Mouse (Mus musculus) hindbrain, embryonic 14.5 days (tissue): ENCODE data around the gene Kpnb1. TPM values are rescaled to one million over a fixed set of nuclear protein-coding genes. Genes with fewer than 3 reads are reported as not detected.
A peak's percentile ranks its signal among the peaks of the same experiment; 100 is the strongest.

Experiments
- ATAC-seq: fragments of 200-750 bp; cut with Nextera tagmentation; 2 replicates; pipeline ENCODE4 v1.8.0; 2017; ENCODE audit warnings: moderate number of reproducible peaks, mild to moderate bottlenecking, moderate TSS enrichment, moderate library complexity; ENCODE audit not compliant: low FRiP score
- DNase-seq: peaks from one replicate; pipeline ENCODE4 v3.0.0-alpha.2; 2015; ENCODE audit warnings: low spot score
- H3K27ac ChIP-seq: fragments of 300-500 bp; sonication (generic); 2 replicates; pipeline ENCODE4 v1.5.1; 2014; ENCODE audit warnings: mild to moderate bottlenecking, moderate library complexity
- H3K27me3 ChIP-seq: fragments of 300-500 bp; sonication (generic); 2 replicates; pipeline ENCODE4 v1.6.1; 2014; ENCODE audit warnings: mild to moderate bottlenecking, low read length, mixed read lengths; ENCODE audit not compliant: control insufficient read depth, insufficient read depth
- H3K36me3 ChIP-seq: fragments of 300-500 bp; sonication (generic); replicated peaks from 2 replicates; pipeline ENCODE4 v1.6.1; 2014; ENCODE audit not compliant: control insufficient read depth, insufficient read depth
- H3K4me1 ChIP-seq: fragments of 300-500 bp; sonication (generic); replicated peaks from 2 replicates; pipeline ENCODE4 v1.6.1; 2014; ENCODE audit warnings: antibody characterized with exemption, low read length, mixed read lengths; ENCODE audit not compliant: control insufficient read depth, insufficient read depth
- H3K4me2 ChIP-seq: fragments of 300-500 bp; sonication (generic); replicated peaks from 2 replicates; pipeline ENCODE4 v1.6.1; 2014; ENCODE audit warnings: mild to moderate bottlenecking, moderate library complexity
- H3K4me3 ChIP-seq: fragments of 300-500 bp; sonication (generic); replicated peaks from 2 replicates; pipeline ENCODE4 v1.5.1; 2014; ENCODE audit warnings: mild to moderate bottlenecking, low read length
- H3K9ac ChIP-seq: fragments of 300-500 bp; sonication (generic); 2 replicates; pipeline ENCODE4 v1.6.1; 2014
- H3K9me3 ChIP-seq: fragments of 300-500 bp; sonication (generic); 2 replicates; pipeline ENCODE4 v1.6.1; 2016; ENCODE audit warnings: low read length; ENCODE audit not compliant: control insufficient read depth
- WGBS: fragments of 180-500 bp; shearing (Covaris S2); extraction: QIAGEN DNeasy Blood & Tissue Kit; methylation state at CpG from one replicate; pipeline ENCODE4 v1.1.7; 2014; 5-methylcytosine and 5-hydroxymethylcytosine counted together
- polyA plus RNA-seq: library from polyadenylated mRNA; unstranded; fragments of >200 nt; fragmentation: Nextera tagmentation; extraction: Ambion mirVana; gene quantifications from 2 replicates; pipeline ENCODE4 v1.2.1, GENCODE M21; 2014

The Kpnb1 gene
- polyA plus RNA-seq, 1 experiment from 2014 or later: 35.3 TPM

DNA sequence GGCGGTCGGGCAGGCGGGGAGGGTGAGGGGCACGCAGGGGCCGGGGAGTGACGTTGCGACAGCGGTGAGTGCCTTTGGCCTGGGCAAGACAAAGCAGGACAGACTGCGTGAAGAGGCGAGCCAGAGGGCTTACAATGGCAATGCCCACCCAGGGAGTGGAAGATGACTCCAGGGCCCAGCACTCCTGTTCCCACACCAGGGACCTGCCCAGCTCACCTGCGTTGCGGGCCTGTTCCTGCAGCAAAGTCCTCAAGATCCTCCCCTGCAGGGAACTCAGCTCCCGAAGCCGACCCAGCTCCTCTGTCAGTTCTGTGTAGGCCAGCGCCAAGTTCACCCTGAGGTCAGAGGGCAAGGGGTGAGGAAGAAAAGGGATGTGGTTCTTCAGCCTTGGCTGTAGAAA is 48.4 kb downstream of the Kpnb1 start:
- H3K9ac ChIP-seq: peak overlapping the region; percentile 56
- H3K4me1 ChIP-seq: peaks cover 16% of the 10 kb centered on the region
- WGBS: 12% methylated on average over 15 of the region's 15 CpGs
- H3K27ac ChIP-seq: peak overlapping the region; percentile 60; the same call in 1 of the 2 replicates
- no peaks in the 10 kb centered on the region for H3K9me3 ChIP-seq
- H3K27me3 ChIP-seq: 0 out of 2 replicates have a peak, but pooled peaks cover 4% of the 10 kb centered on the region
- peak; percentile 24; the same call in 1 of the 2 replicates for ATAC-seq
- peaks cover 42% of the 10 kb centered on the region for H3K36me3 ChIP-seq
- no peak for DNase-seq
- H3K4me2 ChIP-seq: peak overlapping the region; percentile 56
- peak overlapping the region; percentile 30 for H3K4me3 ChIP-seq

DNA sequence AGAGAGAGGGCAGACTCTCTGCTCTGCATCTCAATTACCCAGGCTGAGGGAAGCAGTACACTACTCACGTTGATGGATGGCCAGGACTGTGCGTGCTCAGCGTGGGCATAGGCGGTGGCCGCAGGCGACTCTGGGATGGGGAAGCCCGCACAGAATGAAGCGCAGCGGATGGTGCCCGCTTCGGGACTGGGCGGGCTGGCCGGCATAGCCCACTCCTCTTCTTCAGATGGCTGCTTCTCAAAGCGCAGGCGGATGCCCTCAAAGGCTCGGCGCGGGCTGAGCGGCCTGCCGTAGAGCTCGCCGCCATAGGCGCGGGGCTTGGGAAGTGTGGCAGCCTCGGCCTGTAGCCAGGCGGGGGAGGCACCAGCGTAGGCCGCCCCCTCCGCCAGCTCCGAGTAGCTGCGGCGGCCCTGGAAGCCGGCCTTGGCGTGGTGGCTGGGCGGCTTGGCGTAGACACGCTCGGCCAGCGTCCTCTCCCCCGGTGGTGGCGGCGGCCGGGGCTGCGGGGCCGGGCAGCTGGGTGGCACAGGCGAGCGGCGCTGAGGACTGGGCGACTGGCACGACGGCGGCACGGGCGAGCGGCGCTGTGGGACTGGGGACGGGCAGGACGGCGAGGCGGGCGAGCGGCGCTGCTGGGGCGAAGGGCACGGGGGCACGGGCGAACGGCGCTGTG is 49.0 kb downstream of the Kpnb1 start:
- Histone ChIP-seq H3K27me3 (0 out of 2 replicates have a peak, but pooled peaks cover 4% of the 10 kb centered on the region), H3K4me3 (peak overlapping the region; percentile 30), H3K4me1 (peaks cover 16% of the 10 kb centered on the region), H3K36me3 (peaks cover 37% of the 10 kb centered on the region), H3K9me3 (no peaks in the 10 kb centered on the region), H3K9ac (peak overlapping the region; percentile 56), H3K27ac (peak overlapping the region; percentile 60), H3K4me2 (peak overlapping the region; percentile 56)
- WGBS: 9% methylated on average over 69 of the region's 69 CpGs
- peak; percentile 59 for DNase-seq
- peak; percentile 60 for ATAC-seq

DNA sequence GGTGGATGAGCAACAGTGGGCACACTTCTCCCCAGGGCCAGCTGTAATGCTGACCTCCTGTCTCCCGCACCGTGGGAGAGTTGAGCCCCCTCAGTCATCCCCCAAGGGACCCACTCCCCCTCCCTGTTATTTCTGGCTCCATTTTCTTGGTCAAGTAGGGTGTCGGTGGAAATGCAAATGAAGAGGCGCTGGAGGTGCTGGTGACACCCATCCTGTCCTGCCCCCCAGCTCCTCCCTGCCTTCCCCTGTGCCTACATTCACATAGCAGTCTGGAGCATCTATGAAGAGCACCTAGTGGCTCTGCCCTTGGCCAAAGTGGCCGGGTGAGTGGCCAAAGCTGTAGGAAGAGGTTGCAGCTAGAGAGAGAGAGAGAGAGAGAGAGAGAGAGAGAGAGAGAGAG is 54.4 kb downstream of the Kpnb1 start:
- H3K36me3 ChIP-seq: peaks cover 18% of the 10 kb centered on the region
- WGBS: 62% methylated on average over 5 of the region's 5 CpGs

DNA sequence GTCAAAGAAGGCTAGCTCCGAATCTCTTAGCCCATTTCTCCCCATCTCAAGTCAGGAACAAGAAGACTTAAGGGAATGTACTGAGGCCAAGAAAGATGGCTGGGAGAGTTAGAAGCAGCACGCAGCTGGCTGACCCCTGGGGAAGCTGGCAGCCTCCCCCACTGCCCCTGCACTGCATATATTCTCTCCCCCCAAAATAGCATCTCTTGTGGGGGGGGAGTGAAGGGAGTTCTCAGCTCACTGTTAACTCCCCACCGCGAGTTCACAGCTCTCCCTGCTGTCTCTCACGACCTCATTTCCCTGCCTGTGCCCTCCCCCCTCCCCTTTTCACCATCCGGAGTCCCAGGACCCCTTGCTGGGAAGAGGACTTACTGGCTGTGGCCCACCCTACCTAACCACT is 55.5 kb downstream of the Kpnb1 start:
- DNase-seq (no peak), ATAC-seq (no peak)
- no peak overlapping the region for H3K27ac ChIP-seq
- H3K36me3 ChIP-seq: peaks cover 7% of the 10 kb centered on the region; the same call in 1 of the 2 replicates
- H3K4me1 ChIP-seq: peaks cover 3% of the 10 kb centered on the region; the same call in 1 of the 2 replicates
- H3K9ac ChIP-seq: no peak overlapping the region
- H3K4me2 ChIP-seq: no peak overlapping the region
- H3K4me3 ChIP-seq: no peak overlapping the region
- H3K27me3 ChIP-seq: no peaks in the 10 kb centered on the region
- 19% methylated on average over 6 of the region's 6 CpGs for WGBS
- no peaks in the 10 kb centered on the region for H3K9me3 ChIP-seq

More for the DNA sequence above, 54.4 kb downstream of the Kpnb1 start:
- H3K27ac ChIP-seq: no peak overlapping the region
- DNase-seq (no peak), ATAC-seq (no peak)
- no peaks in the 10 kb centered on the region for H3K9me3 ChIP-seq
- peaks cover 1% of the 10 kb centered on the region; the same call in 1 of the 2 replicates for H3K4me1 ChIP-seq
- no peak overlapping the region for H3K4me3 ChIP-seq
- H3K4me2 ChIP-seq: no peak overlapping the region
- no peaks in the 10 kb centered on the region for H3K27me3 ChIP-seq
- no peak overlapping the region for H3K9ac ChIP-seq

DNA sequence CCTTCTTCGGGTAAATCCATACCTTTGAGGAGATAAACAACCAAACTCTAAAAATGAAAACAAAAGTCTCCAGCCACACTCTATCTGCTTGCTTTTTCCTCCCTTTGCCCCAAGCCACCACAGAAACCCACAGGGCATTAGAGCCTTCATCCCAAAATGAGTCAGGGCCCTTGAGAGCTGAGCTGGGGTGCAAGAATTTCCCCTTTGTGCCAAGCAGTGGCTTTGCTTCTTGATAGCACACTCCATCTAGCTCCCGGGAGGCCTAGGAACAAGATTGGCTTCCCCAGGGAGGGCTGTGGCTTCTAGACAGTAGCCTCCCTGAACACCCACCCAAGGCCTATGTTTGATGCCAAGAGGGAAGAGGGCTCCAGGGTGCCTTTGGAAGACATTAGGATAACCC is 56.0 kb downstream of the Kpnb1 start:
- H3K4me2 ChIP-seq: no peak overlapping the region
- ATAC-seq (no peak), DNase-seq (no peak)
- WGBS: 76% methylated on average over 2 of the region's 2 CpGs
- no peak overlapping the region for H3K9ac ChIP-seq
- 0 out of 2 replicates have a peak, but pooled peaks cover 2% of the 10 kb centered on the region for H3K36me3 ChIP-seq
- H3K27ac ChIP-seq: no peak overlapping the region
- no peaks in the 10 kb centered on the region for H3K9me3 ChIP-seq
- H3K4me1 ChIP-seq: peaks cover 8% of the 10 kb centered on the region; the same call in 1 of the 2 replicates
- no peaks in the 10 kb centered on the region for H3K27me3 ChIP-seq
- no peak overlapping the region for H3K4me3 ChIP-seq

DNA sequence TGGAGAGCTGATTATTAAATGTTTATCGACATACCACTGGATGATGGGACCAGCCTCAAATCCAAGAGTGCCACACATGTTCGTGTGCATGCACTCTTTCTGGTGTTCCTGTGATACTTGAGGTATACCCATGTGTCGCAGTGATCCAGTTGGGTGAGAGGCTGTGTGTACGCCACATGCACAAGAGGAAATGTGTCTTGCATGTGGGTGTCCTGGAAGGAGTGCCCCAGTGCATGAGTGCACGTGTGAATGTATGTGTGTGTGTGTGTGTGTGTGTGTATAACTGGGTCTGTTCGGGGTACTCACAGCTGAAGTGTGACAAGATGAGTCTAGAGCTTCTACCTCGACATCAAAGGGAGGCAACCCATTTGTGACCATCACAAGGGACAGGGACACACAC is 57.4 kb downstream of the Kpnb1 start:
- Histone ChIP-seq H3K36me3 (no peaks in the 10 kb centered on the region), H3K9me3 (no peaks in the 10 kb centered on the region), H3K27me3 (no peaks in the 10 kb centered on the region), H3K9ac (no peak overlapping the region), H3K4me2 (no peak overlapping the region), H3K27ac (no peak overlapping the region), H3K4me3 (no peak overlapping the region), H3K4me1 (peaks cover 11% of the 10 kb centered on the region; the same call in 1 of the 2 replicates)
- 81% methylated on average over 7 of the region's 7 CpGs for WGBS
- DNase-seq (no peak), ATAC-seq (no peak)

DNA sequence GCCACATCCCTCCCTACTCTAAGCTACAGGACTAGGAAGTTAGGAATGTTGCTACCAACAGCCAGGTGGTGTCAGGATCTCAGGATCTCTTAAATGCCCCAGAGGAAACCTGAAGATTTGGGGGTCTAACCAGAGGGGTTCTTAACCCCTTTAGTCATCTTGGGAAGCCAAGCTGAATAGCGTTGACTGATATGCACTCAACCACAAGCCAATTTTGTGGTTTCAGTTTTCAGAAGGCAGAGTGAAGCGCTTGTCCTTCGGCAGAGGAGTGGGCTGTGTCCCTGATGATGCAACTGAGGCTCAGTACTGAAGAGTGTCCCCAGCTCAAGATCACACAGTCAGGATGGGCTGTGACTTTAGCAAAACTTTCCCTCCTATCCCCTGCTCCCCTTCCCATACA is 58.7 kb downstream of the Kpnb1 start:
- Histone ChIP-seq H3K4me3 (no peak overlapping the region), H3K9ac (no peak overlapping the region; the same call in 1 of the 2 replicates), H3K27ac (no peak overlapping the region), H3K9me3 (no peaks in the 10 kb centered on the region), H3K36me3 (no peaks in the 10 kb centered on the region), H3K4me1 (peaks cover 11% of the 10 kb centered on the region; the same call in 1 of the 2 replicates), H3K27me3 (no peaks in the 10 kb centered on the region), H3K4me2 (no peak overlapping the region)
- 74% methylated on average over 3 of the region's 3 CpGs for WGBS
- ATAC-seq (no peak), DNase-seq (no peak)

DNA sequence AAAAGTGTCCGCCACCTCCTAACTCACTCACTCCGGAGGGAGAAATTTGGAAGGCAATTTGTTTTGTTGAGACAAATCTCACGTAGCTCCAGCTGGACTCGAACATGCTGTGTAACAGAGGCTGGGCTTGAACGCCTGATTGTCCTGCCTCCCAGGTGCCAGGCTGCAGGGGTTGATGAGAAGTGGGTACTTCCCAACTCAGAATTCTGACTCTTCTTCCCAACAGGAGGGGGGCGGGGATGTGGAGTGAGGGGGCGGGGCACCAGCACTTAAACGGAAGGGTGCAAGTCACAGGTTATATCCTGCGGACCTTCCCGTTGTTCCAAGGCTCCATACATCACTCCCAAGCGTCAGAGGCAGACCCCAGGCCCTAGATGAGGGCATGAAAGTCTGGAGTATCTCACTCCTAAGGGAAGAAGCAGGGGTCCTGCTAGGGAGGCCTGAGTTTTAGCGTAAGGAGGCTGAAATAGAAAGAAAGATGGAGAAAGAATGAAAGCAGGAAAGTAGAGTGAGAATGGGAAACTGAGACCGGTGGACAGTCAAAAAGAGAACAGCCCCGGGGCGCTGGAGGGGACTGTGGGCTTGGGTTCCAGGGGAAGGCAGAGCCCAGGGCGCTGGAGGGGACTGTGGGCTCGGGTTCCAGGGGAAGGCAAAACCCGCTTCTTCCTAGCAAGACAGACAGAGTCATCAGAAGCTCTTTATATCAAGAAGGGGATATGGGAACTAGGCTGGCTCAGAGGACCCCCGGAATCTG is 60.0 kb downstream of the Kpnb1 start:
- H3K36me3 ChIP-seq: no peaks in the 10 kb centered on the region
- H3K4me1 ChIP-seq: peaks cover 11% of the 10 kb centered on the region; the same call in 1 of the 2 replicates
- DNase-seq (no peak), ATAC-seq (no peak)
- no peak overlapping the region for H3K27ac ChIP-seq
- no peaks in the 10 kb centered on the region for H3K27me3 ChIP-seq
- 16% methylated on average over 19 of the region's 19 CpGs for WGBS
- H3K9ac ChIP-seq: peak overlapping the region; percentile 50
- H3K9me3 ChIP-seq: no peaks in the 10 kb centered on the region
- H3K4me3 ChIP-seq: peak overlapping the region; percentile 34
- H3K4me2 ChIP-seq: peak overlapping the region; percentile 67
